Comparison of ENCODE assay signal across 7 mouse cellular contexts in genomic region chr4:148229646-148230045, GRCm38 (mm10). TPM values are rescaled to one million over a fixed set of nuclear protein-coding genes. Genes with fewer than 3 reads are reported as not detected.
DNase-seq lines count a peak whose midpoint lies in the region; ATAC-seq lines count a peak whose summit lies in the region.

No protein-coding gene starts in this region.

- DNase-seq in 3T3-L1 (ENCODE audit: low read depth, low spot score) = peak; percentile 61
- DNase-seq in 416B (ENCODE audit: low read depth) = peak; percentile 62
- DNase-seq in kidney, adult 8-10 months = peak; percentile 11 to 44
- peak; percentile 75 for DNase-seq in lung, postnatal 10 days
- peak; percentile 43 to 71 for DNase-seq in urinary bladder, postnatal 4 days (ENCODE audit: low spot score in 2 of 2)
- DNase-seq in layer of hippocampus, adult 9-10 months (ENCODE audit: low spot score) = no peak

- peak; percentile 100 for ATAC-seq in common myeloid progenitor, adult 5-6 weeks (replicated peaks; ENCODE audit: low read depth, poor library complexity, severe bottlenecking)

RNA-seq across cellular contexts. Expression of gene Disp3, which starts 58.1 kb away (rescaled TPM):
- total RNA-seq in common myeloid progenitor, adult 5-6 weeks (2017) = not detected in 2 replicates
